Mouse (Mus musculus): ENCODE measurements around the gene Usp2.

GRCm38 (mm10) chr9:44042836-44043707, 23.7 kb upstream of the Usp2 start, which contains the start of gene Thy1:
- no peak for TF ChIP-seq MAFK (IDR thresholded peaks at IDR 0.05; ENCODE audit: insufficient replicate concordance, low read length)
- TF ChIP-seq EP300 (IDR thresholded peaks at IDR 0.05; ENCODE audit: low read length) = no peak
- no peak for TF ChIP-seq CHD1 (IDR thresholded peaks at IDR 0.05; ENCODE audit: low read depth, low read length)
- TF ChIP-seq GABPA (IDR thresholded peaks at IDR 0.05; ENCODE audit: insufficient replicate concordance, low read depth, low read length) = no peak
- no peak for TF ChIP-seq CTCF (conservative IDR thresholded peaks at IDR 0.05 in 1 of 2, IDR thresholded peaks at IDR 0.05 in 1 of 2; ENCODE audit: low read depth in 2 of 2, low read length in 2 of 2)
- TF ChIP-seq ZNF384 (IDR thresholded peaks at IDR 0.05; ENCODE audit: low read depth, low read length) = no peak
- TF ChIP-seq E2F4 (IDR thresholded peaks at IDR 0.05; ENCODE audit: insufficient replicate concordance, low read depth, low read length) = no peak
- no peak for TF ChIP-seq POLR2A (IDR thresholded peaks at IDR 0.05; ENCODE audit: low read depth, low read length)
- no peak for TF ChIP-seq ELF1 (IDR thresholded peaks at IDR 0.05; ENCODE audit: low read depth, low read length)
- TF ChIP-seq ZC3H11A (IDR thresholded peaks at IDR 0.05; ENCODE audit: low read depth, low read length) = no peak
- no peak for TF ChIP-seq JUN (IDR thresholded peaks at IDR 0.05; ENCODE audit: insufficient read depth, low read depth, low read length)
- no peak for TF ChIP-seq NRF1 (IDR thresholded peaks at IDR 0.05; ENCODE audit: low read depth, low read length)

Measured in CH12.LX (cell line).